Mouse (Mus musculus): ENCODE results near the gene Acd. TPM values are rescaled to one million over a fixed set of nuclear protein-coding genes. Genes with fewer than 3 reads are reported as not detected.
A peak's percentile ranks its signal among the peaks of the same experiment; 100 is the strongest.

Gene Acd
- polyA plus RNA-seq, 1 experiment: 49.4 TPM

- Histone ChIP-seq H3K4me1 (ENCODE audit: control insufficient read depth, insufficient read depth, low read length) (peaks cover 2% of the 10 kb centered on the region; the same call in 1 of the 2 replicates), H3K4me3 (ENCODE audit: insufficient read depth, low read length) (no peak overlapping the region), H3K27ac (ENCODE audit: insufficient read depth, low read length) (no peak overlapping the region)
- no peak for TF ChIP-seq CTCF (IDR thresholded peaks at IDR 0.05; ENCODE audit: extremely low read depth, insufficient read depth, low read length)
- TF ChIP-seq POLR2A (IDR thresholded peaks at IDR 0.05; ENCODE audit: extremely low read depth, insufficient read depth, low read length): no peak
These were observed 3.4 kb upstream of the Acd start for GRCm38 (mm10) chr8:105704146-105704812.

GRCm38 (mm10) chr8:105702731-105703415 lies 2.0 kb upstream of the Acd start:
- no peak overlapping the region for H3K27ac ChIP-seq (ENCODE audit: insufficient read depth, low read length)

GRCm38 (mm10) chr8:105702001-105702401 lies 1.1 kb upstream of the Acd start:
- Histone ChIP-seq H3K4me1 (ENCODE audit: control insufficient read depth, insufficient read depth, low read length) (no peaks in the 10 kb centered on the region), H3K27ac (ENCODE audit: insufficient read depth, low read length) (peak overlapping the region; percentile 49), H3K4me3 (ENCODE audit: insufficient read depth, low read length) (peak overlapping the region; percentile 72)
- TF ChIP-seq CTCF (IDR thresholded peaks at IDR 0.05; ENCODE audit: extremely low read depth, insufficient read depth, low read length) (no peak), POLR2A (IDR thresholded peaks at IDR 0.05; ENCODE audit: extremely low read depth, insufficient read depth, low read length) (peak; percentile 51; the same call in 1 of the 2 replicates)

More at GRCm38 (mm10) chr8:105702731-105703415, 2.0 kb upstream of the Acd start:
- Histone ChIP-seq H3K4me3 (ENCODE audit: insufficient read depth, low read length) (peak overlapping the region; percentile 72; the same call in 1 of the 2 replicates), H3K4me1 (ENCODE audit: control insufficient read depth, insufficient read depth, low read length) (peaks cover 2% of the 10 kb centered on the region; the same call in 1 of the 2 replicates)
- TF ChIP-seq POLR2A (IDR thresholded peaks at IDR 0.05; ENCODE audit: extremely low read depth, insufficient read depth, low read length) (no peak), CTCF (IDR thresholded peaks at IDR 0.05; ENCODE audit: extremely low read depth, insufficient read depth, low read length) (no peak)

- Histone ChIP-seq H3K27ac (ENCODE audit: insufficient read depth, low read length) (peak overlapping the region; percentile 6; the same call in 1 of the 2 replicates), H3K4me3 (ENCODE audit: insufficient read depth, low read length) (peak overlapping the region; percentile 72), H3K4me1 (ENCODE audit: control insufficient read depth, insufficient read depth, low read length) (no peaks in the 10 kb centered on the region)
- TF ChIP-seq CTCF (IDR thresholded peaks at IDR 0.05; ENCODE audit: extremely low read depth, insufficient read depth, low read length) (no peak), POLR2A (IDR thresholded peaks at IDR 0.05; ENCODE audit: extremely low read depth, insufficient read depth, low read length) (no peak)
These were observed 336 bp downstream of the Acd start for GRCm38 (mm10) chr8:105700566-105700965.

- no peaks in the 10 kb centered on the region for H3K4me1 ChIP-seq (ENCODE audit: control insufficient read depth, insufficient read depth, low read length)
- H3K4me3 ChIP-seq (ENCODE audit: insufficient read depth, low read length): peak overlapping the region; percentile 72; the same call in 1 of the 2 replicates
- no peak overlapping the region for H3K27ac ChIP-seq (ENCODE audit: insufficient read depth, low read length)
- TF ChIP-seq CTCF (IDR thresholded peaks at IDR 0.05; ENCODE audit: extremely low read depth, insufficient read depth, low read length) (no peak), POLR2A (IDR thresholded peaks at IDR 0.05; ENCODE audit: extremely low read depth, insufficient read depth, low read length) (no peak)
These were observed 1.2 kb downstream of the Acd start for GRCm38 (mm10) chr8:105699488-105700215.

- TF ChIP-seq CTCF (IDR thresholded peaks at IDR 0.05; ENCODE audit: extremely low read depth, insufficient read depth, low read length): no peak
- H3K4me1 ChIP-seq (ENCODE audit: control insufficient read depth, insufficient read depth, low read length): no peaks in the 10 kb centered on the region
- no peak overlapping the region for H3K27ac ChIP-seq (ENCODE audit: insufficient read depth, low read length)
- no peak overlapping the region for H3K4me3 ChIP-seq (ENCODE audit: insufficient read depth, low read length)
These were observed 2.2 kb downstream of the Acd start for GRCm38 (mm10) chr8:105698734-105699133.

GRCm38 (mm10) chr8:105697196-105697780 lies 3.6 kb downstream of the Acd start:
- no peak overlapping the region for H3K27ac ChIP-seq (ENCODE audit: insufficient read depth, low read length)
- H3K4me1 ChIP-seq (ENCODE audit: control insufficient read depth, insufficient read depth, low read length): no peaks in the 10 kb centered on the region
- H3K4me3 ChIP-seq (ENCODE audit: insufficient read depth, low read length): no peak overlapping the region
- TF ChIP-seq CTCF (IDR thresholded peaks at IDR 0.05; ENCODE audit: extremely low read depth, insufficient read depth, low read length): no peak
- no peak for TF ChIP-seq POLR2A (IDR thresholded peaks at IDR 0.05; ENCODE audit: extremely low read depth, insufficient read depth, low read length)

- Histone ChIP-seq H3K4me3 (ENCODE audit: insufficient read depth, low read length) (peak overlapping the region; percentile 100), H3K27ac (ENCODE audit: insufficient read depth, low read length) (no peak overlapping the region), H3K4me1 (ENCODE audit: control insufficient read depth, insufficient read depth, low read length) (no peaks in the 10 kb centered on the region)
- TF ChIP-seq CTCF (IDR thresholded peaks at IDR 0.05; ENCODE audit: extremely low read depth, insufficient read depth, low read length) (no peak), POLR2A (IDR thresholded peaks at IDR 0.05; ENCODE audit: extremely low read depth, insufficient read depth, low read length) (no peak)
These were observed 5.7 kb downstream of the Acd start for GRCm38 (mm10) chr8:105695080-105695780.

Measured in cortical plate, adult 2 months (tissue).